Mouse (Mus musculus): ENCODE data around the gene Ttll7. TPM values are rescaled to one million over a fixed set of nuclear protein-coding genes. Genes with fewer than 3 reads are reported as not detected.

Gene Ttll7
- polyA plus RNA-seq, 1 experiment from 2014 or later = 8.8 TPM

DNA sequence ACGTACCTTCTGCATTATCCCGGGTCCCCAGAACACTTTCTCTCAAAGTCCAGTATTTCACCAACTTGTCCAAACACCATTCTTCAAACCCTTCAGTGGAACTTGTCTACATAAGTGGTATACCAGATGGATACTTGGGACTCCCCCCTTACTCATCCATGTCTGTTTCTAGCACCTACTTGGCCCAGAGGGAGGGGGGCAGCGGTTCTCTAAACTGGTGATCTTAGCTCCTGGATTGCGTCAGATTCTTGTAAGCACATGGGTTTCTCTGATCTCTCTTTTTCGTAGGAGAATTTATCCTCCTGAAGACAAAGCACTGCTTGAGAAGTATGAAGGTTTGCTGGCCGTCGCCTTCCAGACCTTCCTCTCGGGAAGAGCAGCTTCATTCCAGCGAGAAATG, 79.0 kb downstream of the Ttll7 start:
- 95% methylated on average over 9 of the region's 9 CpGs for WGBS
- H3K27ac ChIP-seq = no peak overlapping the region
- H3K4me2 ChIP-seq (replicated peaks) = no peak overlapping the region
- DNase-seq (ENCODE audit: low spot score) (no peak), ATAC-seq (ENCODE audit: low FRiP score) (no peak)
- no peaks in the 10 kb centered on the region for H3K4me1 ChIP-seq (replicated peaks; ENCODE audit: control insufficient read depth, insufficient read depth, low read length)
- no peaks in the 10 kb centered on the region for H3K27me3 ChIP-seq (ENCODE audit: control insufficient read depth, insufficient read depth, low read length)
- no peak overlapping the region for H3K4me3 ChIP-seq (replicated peaks; ENCODE audit: low read length)
- no peak overlapping the region for H3K9ac ChIP-seq
- H3K36me3 ChIP-seq (replicated peaks; ENCODE audit: control insufficient read depth, insufficient read depth) = peaks cover 27% of the 10 kb centered on the region
- no peaks in the 10 kb centered on the region for H3K9me3 ChIP-seq (ENCODE audit: control insufficient read depth, low read length)

GRCm38 (mm10) chr3:146932506-146932905, 80.3 kb downstream of the Ttll7 start:
- WGBS = 89% methylated on average over 5 of the region's 5 CpGs

GRCm38 (mm10) chr3:146936888-146937287, 84.7 kb downstream of the Ttll7 start:
- Histone ChIP-seq H3K27ac (no peak overlapping the region), H3K4me1 (replicated peaks; ENCODE audit: control insufficient read depth, insufficient read depth, low read length) (no peaks in the 10 kb centered on the region; the same call in 1 of the 2 replicates), H3K4me2 (replicated peaks) (no peak overlapping the region), H3K36me3 (replicated peaks; ENCODE audit: control insufficient read depth, insufficient read depth) (peaks cover 30% of the 10 kb centered on the region), H3K27me3 (ENCODE audit: control insufficient read depth, insufficient read depth, low read length) (no peaks in the 10 kb centered on the region), H3K4me3 (replicated peaks; ENCODE audit: low read length) (no peak overlapping the region), H3K9ac (no peak overlapping the region), H3K9me3 (ENCODE audit: control insufficient read depth, low read length) (no peaks in the 10 kb centered on the region)
- ATAC-seq (ENCODE audit: low FRiP score) = no peak
- WGBS = 81% methylated on average over 4 of the region's 4 CpGs
- DNase-seq (ENCODE audit: low spot score) = no peak

More at GRCm38 (mm10) chr3:146932506-146932905, 80.3 kb downstream of the Ttll7 start:
- Histone ChIP-seq H3K4me1 (replicated peaks; ENCODE audit: control insufficient read depth, insufficient read depth, low read length) (no peaks in the 10 kb centered on the region), H3K9ac (no peak overlapping the region), H3K27ac (no peak overlapping the region), H3K27me3 (ENCODE audit: control insufficient read depth, insufficient read depth, low read length) (no peaks in the 10 kb centered on the region), H3K36me3 (replicated peaks; ENCODE audit: control insufficient read depth, insufficient read depth) (peaks cover 35% of the 10 kb centered on the region), H3K4me3 (replicated peaks; ENCODE audit: low read length) (no peak overlapping the region), H3K4me2 (replicated peaks) (no peak overlapping the region), H3K9me3 (ENCODE audit: control insufficient read depth, low read length) (no peaks in the 10 kb centered on the region)
- no peak for DNase-seq (ENCODE audit: low spot score)
- ATAC-seq (ENCODE audit: low FRiP score) = no peak

DNA sequence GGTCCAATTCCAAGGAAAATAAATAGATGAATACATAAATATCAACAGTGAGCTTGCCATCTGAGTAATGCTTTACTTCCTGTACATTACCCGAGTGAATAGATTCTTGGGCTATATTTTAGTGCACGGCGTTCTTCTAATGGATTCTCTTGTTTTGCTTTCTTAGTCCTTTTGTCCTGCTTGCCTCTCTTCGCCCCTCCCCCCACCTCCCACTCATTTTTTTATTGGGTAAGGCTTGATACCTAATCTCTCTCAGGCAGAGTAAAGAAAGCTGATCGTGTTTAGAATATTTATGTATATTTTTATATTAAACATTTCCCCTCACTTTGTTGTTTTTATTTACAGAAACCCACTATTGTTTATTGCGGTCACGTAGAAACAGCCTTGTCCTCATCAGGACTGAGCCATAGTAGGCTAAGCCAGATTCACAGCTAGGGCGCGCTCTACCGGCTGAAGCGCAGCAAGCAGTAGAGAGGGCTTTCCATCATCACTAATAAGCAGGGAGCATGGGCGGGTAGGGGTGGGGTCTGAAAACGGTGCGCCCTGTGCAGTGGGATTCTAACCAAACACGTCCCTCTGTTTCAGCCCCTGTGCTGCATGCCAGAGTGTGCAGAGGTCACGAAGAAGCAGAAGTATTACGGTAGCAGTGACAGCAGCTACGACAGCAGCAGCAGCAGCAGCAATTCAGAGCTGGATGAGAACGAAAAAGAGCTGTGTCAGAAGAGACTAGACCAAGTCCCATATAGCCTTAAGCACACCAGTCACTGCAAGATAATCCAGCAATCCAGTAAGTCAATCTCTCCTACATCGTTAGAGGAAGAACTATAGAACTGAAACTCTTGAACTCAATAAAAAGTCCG, 87.5 kb downstream of the Ttll7 start:
- H3K9me3 ChIP-seq (ENCODE audit: control insufficient read depth, low read length) = no peaks in the 10 kb centered on the region
- no peak overlapping the region for H3K27ac ChIP-seq
- WGBS = 23% methylated on average over 21 of the region's 21 CpGs
- ATAC-seq (ENCODE audit: low FRiP score) (peak; percentile 92), DNase-seq (ENCODE audit: low spot score) (peak; percentile 65)
- H3K4me2 ChIP-seq (replicated peaks) = peak overlapping the region; percentile 25
- no peaks in the 10 kb centered on the region for H3K27me3 ChIP-seq (ENCODE audit: control insufficient read depth, insufficient read depth, low read length)
- H3K36me3 ChIP-seq (replicated peaks; ENCODE audit: control insufficient read depth, insufficient read depth) = peaks cover 25% of the 10 kb centered on the region
- peak overlapping the region; percentile 24; the same call in 1 of the 2 replicates for H3K9ac ChIP-seq
- H3K4me3 ChIP-seq (replicated peaks; ENCODE audit: low read length) = 0 out of 2 replicates have a peak overlapping the region, but pooled peaks have one; percentile 7
- no peaks in the 10 kb centered on the region; the same call in 1 of the 2 replicates for H3K4me1 ChIP-seq (replicated peaks; ENCODE audit: control insufficient read depth, insufficient read depth, low read length)

DNA sequence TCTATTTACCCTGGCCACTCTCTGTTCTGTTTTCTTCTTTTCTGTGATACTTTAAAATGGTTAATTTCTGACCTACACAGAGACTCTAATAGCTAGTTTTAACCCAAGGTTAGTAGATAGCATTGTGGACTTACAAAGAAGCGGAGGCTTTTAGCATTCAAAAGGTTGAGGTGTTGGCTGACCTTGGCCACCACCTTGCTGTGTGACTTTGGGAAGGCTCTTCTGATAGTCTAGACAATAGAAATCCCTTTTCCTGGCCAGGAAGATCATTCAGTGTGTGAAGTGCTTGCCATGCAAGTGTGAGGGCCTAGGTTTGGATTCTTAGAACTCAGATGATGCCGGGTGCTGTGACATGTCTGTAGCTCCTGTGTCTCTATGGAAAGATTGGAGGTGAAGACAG, 90.9 kb downstream of the Ttll7 start:
- Histone ChIP-seq H3K27ac (no peak overlapping the region), H3K9me3 (ENCODE audit: control insufficient read depth, low read length) (no peaks in the 10 kb centered on the region), H3K36me3 (replicated peaks; ENCODE audit: control insufficient read depth, insufficient read depth) (peaks cover 6% of the 10 kb centered on the region), H3K4me1 (replicated peaks; ENCODE audit: control insufficient read depth, insufficient read depth, low read length) (no peaks in the 10 kb centered on the region; the same call in 1 of the 2 replicates), H3K4me3 (replicated peaks; ENCODE audit: low read length) (no peak overlapping the region), H3K9ac (no peak overlapping the region), H3K4me2 (replicated peaks) (no peak overlapping the region), H3K27me3 (ENCODE audit: control insufficient read depth, insufficient read depth, low read length) (no peaks in the 10 kb centered on the region)
- DNase-seq (ENCODE audit: low spot score) = no peak
- 97% methylated on average over 2 of the region's 2 CpGs for WGBS
- no peak for ATAC-seq (ENCODE audit: low FRiP score)

- ATAC-seq (ENCODE audit: low FRiP score) = no peak
Observed at GRCm38 (mm10) chr3:146945342-146945741, 93.2 kb downstream of the Ttll7 start.

DNA sequence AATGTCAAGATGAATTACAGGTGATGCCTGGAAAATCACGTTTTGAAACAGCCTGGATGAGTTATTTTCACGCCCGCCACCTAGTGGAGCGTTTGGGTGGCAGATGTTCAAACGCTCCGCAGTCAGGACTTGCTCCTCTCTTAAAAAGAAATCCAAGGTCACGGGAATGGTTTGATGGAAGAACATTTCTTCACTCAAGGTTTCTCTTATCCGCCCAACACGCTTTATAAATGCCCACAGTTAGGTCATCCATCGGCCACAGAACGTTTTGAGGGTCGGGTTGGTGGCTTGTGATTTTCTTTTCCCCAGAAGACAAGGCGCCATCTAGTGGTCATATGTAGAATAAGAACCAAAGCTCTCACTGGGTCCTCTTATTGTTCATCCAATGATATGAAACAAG, 93.7 kb downstream of the Ttll7 start:
- peak overlapping the region; percentile 55 for H3K9ac ChIP-seq
- WGBS = under 1% methylated on average over 13 of the region's 13 CpGs

More at GRCm38 (mm10) chr3:146945342-146945741, 93.2 kb downstream of the Ttll7 start:
- H3K9me3 ChIP-seq (ENCODE audit: control insufficient read depth, low read length) = no peaks in the 10 kb centered on the region
- no peak overlapping the region for H3K27ac ChIP-seq
- 30% methylated on average over 2 of the region's 2 CpGs for WGBS
- DNase-seq (ENCODE audit: low spot score) = no peak
- H3K27me3 ChIP-seq (ENCODE audit: control insufficient read depth, insufficient read depth, low read length) = no peaks in the 10 kb centered on the region
- H3K36me3 ChIP-seq (replicated peaks; ENCODE audit: control insufficient read depth, insufficient read depth) = peaks cover 6% of the 10 kb centered on the region
- no peaks in the 10 kb centered on the region for H3K4me1 ChIP-seq (replicated peaks; ENCODE audit: control insufficient read depth, insufficient read depth, low read length)
- no peak overlapping the region for H3K4me3 ChIP-seq (replicated peaks; ENCODE audit: low read length)
- no peak overlapping the region for H3K4me2 ChIP-seq (replicated peaks)
- no peak overlapping the region for H3K9ac ChIP-seq

GRCm38 (mm10) chr3:146946641-146947040, 94.5 kb downstream of the Ttll7 start:
- Histone ChIP-seq H3K4me3 (replicated peaks; ENCODE audit: low read length) (no peak overlapping the region), H3K36me3 (replicated peaks; ENCODE audit: control insufficient read depth, insufficient read depth) (peaks cover 6% of the 10 kb centered on the region), H3K4me2 (replicated peaks) (no peak overlapping the region), H3K27ac (no peak overlapping the region), H3K4me1 (replicated peaks; ENCODE audit: control insufficient read depth, insufficient read depth, low read length) (no peaks in the 10 kb centered on the region), H3K27me3 (ENCODE audit: control insufficient read depth, insufficient read depth, low read length) (no peaks in the 10 kb centered on the region), H3K9ac (no peak overlapping the region), H3K9me3 (ENCODE audit: control insufficient read depth, low read length) (no peaks in the 10 kb centered on the region)
- WGBS = 84% methylated on average over 8 of the region's 8 CpGs
- ATAC-seq (ENCODE audit: low FRiP score) (no peak; the same call in 1 of the 2 replicates), DNase-seq (ENCODE audit: low spot score) (no peak)

More for the DNA sequence above, 93.7 kb downstream of the Ttll7 start:
- H3K4me1 ChIP-seq (replicated peaks; ENCODE audit: control insufficient read depth, insufficient read depth, low read length) = no peaks in the 10 kb centered on the region
- H3K4me3 ChIP-seq (replicated peaks; ENCODE audit: low read length) = peak overlapping the region; percentile 32
- 0 out of 2 replicates have a peak overlapping the region, but pooled peaks have one; percentile 38 for H3K27ac ChIP-seq
- peak overlapping the region; percentile 62 for H3K4me2 ChIP-seq (replicated peaks)
- peaks cover 6% of the 10 kb centered on the region for H3K36me3 ChIP-seq (replicated peaks; ENCODE audit: control insufficient read depth, insufficient read depth)
- H3K9me3 ChIP-seq (ENCODE audit: control insufficient read depth, low read length) = no peaks in the 10 kb centered on the region
- no peaks in the 10 kb centered on the region for H3K27me3 ChIP-seq (ENCODE audit: control insufficient read depth, insufficient read depth, low read length)
- DNase-seq (ENCODE audit: low spot score) (peak; percentile 88), ATAC-seq (ENCODE audit: low FRiP score) (peak; percentile 74)

- no peak overlapping the region for H3K4me2 ChIP-seq (replicated peaks)
- no peaks in the 10 kb centered on the region for H3K9me3 ChIP-seq (ENCODE audit: control insufficient read depth, low read length)
- no peaks in the 10 kb centered on the region for H3K36me3 ChIP-seq (replicated peaks; ENCODE audit: control insufficient read depth, insufficient read depth)
- 83% methylated on average over 8 of the region's 8 CpGs for WGBS
- H3K4me3 ChIP-seq (replicated peaks; ENCODE audit: low read length) = no peak overlapping the region
- H3K9ac ChIP-seq = no peak overlapping the region
- H3K27ac ChIP-seq = no peak overlapping the region
- no peaks in the 10 kb centered on the region for H3K4me1 ChIP-seq (replicated peaks; ENCODE audit: control insufficient read depth, insufficient read depth, low read length)
- H3K27me3 ChIP-seq (ENCODE audit: control insufficient read depth, insufficient read depth, low read length) = no peaks in the 10 kb centered on the region
- DNase-seq (ENCODE audit: low spot score) = no peak
- no peak for ATAC-seq (ENCODE audit: low FRiP score)
Observed at GRCm38 (mm10) chr3:146956792-146957191, 104.6 kb downstream of the Ttll7 start.
